Mouse (Mus musculus): ENCODE measurements around the gene Ppm1n. TPM values are rescaled to one million over a fixed set of nuclear protein-coding genes. Genes with fewer than 3 reads are reported as not detected.
A peak's percentile ranks its signal among the peaks of the same experiment; 100 is the strongest.

Gene Ppm1n
- polyA plus RNA-seq, 1 experiment from 2014 or later, result 0.59 TPM

- 0 out of 2 replicates have a peak, but pooled peaks cover 7% of the 10 kb centered on the region for H3K27me3 ChIP-seq
- peak within 1 kb of the TSS; percentile 96 for H3K4me2 ChIP-seq
- peak within 1 kb of the TSS; percentile 96 for H3K4me3 ChIP-seq
- H3K36me3 ChIP-seq, result 0 out of 2 replicates have a peak, but pooled peaks cover 5% of the 10 kb centered on the region
- H3K9ac ChIP-seq, result peak within 1 kb of the TSS; percentile 95
- H3K27ac ChIP-seq (replicated peaks), result peak within 1 kb of the TSS; percentile 86
- ATAC-seq (ENCODE audit: low read depth), result peak; percentile 77
- no peaks in the 10 kb centered on the region for H3K9me3 ChIP-seq
- WGBS, result under 1% methylated on average over 62 of the region's 62 CpGs
- H3K4me1 ChIP-seq (replicated peaks), result peaks cover 29% of the 10 kb centered on the region
Observed at GRCm38 (mm10) chr7:19271238-19272172, 8.4 kb downstream of the Ppm1n start, which contains the start of gene Vasp. TSS of gene Vasp (minus strand) at chr7:19271817.

DNA sequence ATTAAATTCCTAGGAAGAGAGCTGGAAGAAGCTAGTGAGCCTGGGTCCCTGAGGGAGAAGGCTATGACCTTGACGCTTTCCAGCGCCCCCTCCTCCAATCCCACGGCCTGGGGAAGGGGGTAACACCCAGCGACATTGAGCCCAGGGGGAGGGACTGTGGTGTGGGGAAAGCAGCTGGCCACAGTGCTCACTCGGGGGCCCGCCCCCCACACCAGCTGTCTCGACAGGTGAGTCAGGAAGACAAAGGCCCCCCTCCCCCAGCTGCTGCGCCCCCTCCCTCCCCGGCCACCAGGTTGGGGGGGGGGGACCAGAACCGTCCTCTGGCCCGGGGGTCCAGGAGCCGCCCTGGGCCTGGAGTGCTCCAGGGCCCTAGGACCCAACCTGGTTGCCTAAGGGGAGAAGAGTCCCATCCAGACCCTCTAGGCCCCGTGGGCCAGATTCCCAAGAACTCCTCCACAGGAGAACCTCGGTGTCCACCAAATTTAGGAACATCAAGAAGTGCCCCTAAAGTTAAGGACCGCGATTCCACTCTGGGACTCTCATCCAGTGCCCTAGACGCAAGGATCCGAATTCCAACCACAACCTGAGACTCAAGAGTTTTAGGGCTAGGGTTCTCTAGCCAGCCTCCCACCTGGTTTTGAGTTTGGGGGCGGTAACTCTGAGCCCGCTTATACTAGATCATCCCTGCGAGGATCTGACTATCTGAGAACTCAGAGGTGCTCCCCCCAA lies 9.2 kb downstream of the Ppm1n start:
- no peaks in the 10 kb centered on the region for H3K9me3 ChIP-seq
- H3K4me3 ChIP-seq, result peak overlapping the region; percentile 96
- H3K36me3 ChIP-seq, result 0 out of 2 replicates have a peak, but pooled peaks cover 5% of the 10 kb centered on the region
- H3K27ac ChIP-seq (replicated peaks), result peak overlapping the region; percentile 86
- peaks cover 38% of the 10 kb centered on the region for H3K4me1 ChIP-seq (replicated peaks)
- H3K4me2 ChIP-seq, result peak overlapping the region; percentile 96
- H3K27me3 ChIP-seq, result 0 out of 2 replicates have a peak, but pooled peaks cover 7% of the 10 kb centered on the region
- ATAC-seq (ENCODE audit: low read depth), result no peak
- peak overlapping the region; percentile 95 for H3K9ac ChIP-seq
- under 1% methylated on average over 21 of the region's 21 CpGs for WGBS

GRCm38 (mm10) chr7:19269721-19270441 lies 10.0 kb downstream of the Ppm1n start:
- H3K4me2 ChIP-seq, result peak overlapping the region; percentile 96
- peaks cover 45% of the 10 kb centered on the region for H3K4me1 ChIP-seq (replicated peaks)
- H3K9me3 ChIP-seq, result no peaks in the 10 kb centered on the region
- H3K36me3 ChIP-seq, result 0 out of 2 replicates have a peak, but pooled peaks cover 9% of the 10 kb centered on the region
- under 1% methylated on average over 17 of the region's 19 CpGs for WGBS
- 0 out of 2 replicates have a peak, but pooled peaks cover 7% of the 10 kb centered on the region for H3K27me3 ChIP-seq
- H3K4me3 ChIP-seq, result peak overlapping the region; percentile 96
- peak overlapping the region; percentile 95 for H3K9ac ChIP-seq
- ATAC-seq (ENCODE audit: low read depth), result 0 out of 2 replicates have a peak, but pooled peaks have one; percentile 16
- peak overlapping the region; percentile 86 for H3K27ac ChIP-seq (replicated peaks)

DNA sequence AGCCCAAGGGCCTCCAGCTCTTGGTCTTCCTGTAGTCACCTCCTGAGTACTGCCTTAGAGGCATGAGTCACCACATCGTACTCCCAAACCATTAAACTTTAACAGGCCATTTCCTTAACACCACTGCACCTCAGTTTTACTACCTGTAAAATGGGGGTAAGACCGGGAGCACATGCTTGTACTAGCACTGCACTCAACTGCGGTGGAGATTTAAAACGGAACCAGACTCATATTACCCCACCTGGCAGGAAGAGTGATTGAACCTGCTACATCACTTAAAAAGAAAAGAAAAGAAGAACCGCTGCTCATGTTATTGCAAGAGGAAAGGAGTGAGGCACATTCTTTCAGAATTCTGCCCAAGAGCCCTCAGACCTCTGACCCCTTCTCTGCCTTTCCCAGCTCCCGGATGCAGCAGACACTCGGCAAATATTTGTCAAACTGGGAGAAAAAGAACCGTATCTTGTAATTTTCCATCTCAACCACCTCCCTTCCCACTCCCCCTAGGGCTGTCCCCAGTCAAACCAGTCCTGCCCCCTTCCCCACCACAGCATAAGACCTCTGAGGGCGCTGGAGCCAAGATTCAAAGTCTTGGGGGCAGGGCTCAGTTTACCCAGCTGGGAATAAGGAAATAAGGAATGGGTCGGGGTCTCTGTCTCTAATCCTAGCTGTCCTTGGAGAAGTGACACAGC lies 10.7 kb downstream of the Ppm1n start:
- Histone ChIP-seq H3K9me3 (no peaks in the 10 kb centered on the region), H3K4me1 (replicated peaks) (peaks cover 47% of the 10 kb centered on the region), H3K36me3 (peaks cover 16% of the 10 kb centered on the region), H3K9ac (peak overlapping the region; percentile 95), H3K27ac (replicated peaks) (peak overlapping the region; percentile 86; the same call in 1 of the 2 replicates), H3K27me3 (0 out of 2 replicates have a peak, but pooled peaks cover 1% of the 10 kb centered on the region), H3K4me3 (peak overlapping the region; percentile 96), H3K4me2 (peak overlapping the region; percentile 96)
- no peak for ATAC-seq (ENCODE audit: low read depth)
- 50% methylated on average over 10 of the region's 10 CpGs for WGBS

GRCm38 (mm10) chr7:19267051-19267450 lies 12.8 kb downstream of the Ppm1n start:
- H3K9me3 ChIP-seq, result no peaks in the 10 kb centered on the region

DNA sequence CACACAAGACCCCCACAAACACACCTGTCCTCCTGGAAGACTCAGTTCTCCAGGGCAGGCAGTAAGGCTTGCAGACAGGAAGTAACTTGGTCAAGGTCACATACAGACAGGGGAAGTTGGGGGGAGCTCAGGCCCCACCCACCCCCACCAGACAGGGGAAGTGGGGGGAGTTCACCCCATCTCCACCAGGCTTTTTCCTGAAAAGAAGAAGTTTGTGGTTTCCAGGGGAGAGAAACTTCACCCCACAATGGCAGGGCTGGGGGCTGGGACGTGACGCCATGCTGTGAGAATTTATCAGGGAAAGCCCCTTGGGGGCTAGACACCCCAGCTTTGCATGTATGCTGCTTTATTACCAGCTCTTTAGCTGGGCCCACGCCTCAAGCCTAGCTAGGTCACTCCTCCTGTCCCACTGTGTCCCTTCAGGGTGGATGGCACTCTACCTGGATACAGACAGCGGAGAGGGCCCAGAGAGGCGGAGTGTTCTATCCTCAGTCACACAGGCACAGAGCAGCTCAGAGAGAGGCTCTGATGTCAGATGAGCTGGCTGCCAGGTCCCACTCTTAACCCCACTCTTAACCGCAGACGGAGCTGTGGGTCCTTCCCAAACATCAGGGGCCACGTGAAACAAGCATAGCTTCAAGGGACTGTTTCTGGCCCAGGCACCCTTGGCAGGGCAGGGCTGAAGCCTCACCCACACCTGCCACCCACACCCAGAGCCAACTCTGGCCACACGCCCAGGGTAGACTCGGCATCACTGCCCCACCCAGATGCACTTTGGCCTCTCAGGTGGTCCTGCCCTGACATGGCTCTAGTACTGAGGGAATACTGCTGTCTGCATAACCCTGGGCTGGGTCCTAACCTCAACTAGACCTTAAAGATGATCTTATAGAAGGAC lies 13.7 kb downstream of the Ppm1n start:
- Histone ChIP-seq H3K36me3 (peaks cover 44% of the 10 kb centered on the region), H3K9me3 (no peaks in the 10 kb centered on the region), H3K27ac (replicated peaks) (no peak overlapping the region), H3K9ac (peak overlapping the region; percentile 41), H3K4me3 (no peak overlapping the region), H3K4me2 (no peak overlapping the region), H3K27me3 (no peaks in the 10 kb centered on the region), H3K4me1 (replicated peaks) (peaks cover 42% of the 10 kb centered on the region)
- 83% methylated on average over 10 of the region's 10 CpGs for WGBS
- no peak for ATAC-seq (ENCODE audit: low read depth)

More at GRCm38 (mm10) chr7:19267051-19267450, 12.8 kb downstream of the Ppm1n start:
- no peak for ATAC-seq (ENCODE audit: low read depth)
- Histone ChIP-seq H3K9ac (no peak overlapping the region), H3K4me3 (no peak overlapping the region), H3K27ac (replicated peaks) (no peak overlapping the region), H3K36me3 (peaks cover 37% of the 10 kb centered on the region), H3K4me1 (replicated peaks) (peaks cover 42% of the 10 kb centered on the region), H3K27me3 (no peaks in the 10 kb centered on the region), H3K4me2 (no peak overlapping the region)
- WGBS, result 76% methylated on average over 10 of the region's 10 CpGs

DNA sequence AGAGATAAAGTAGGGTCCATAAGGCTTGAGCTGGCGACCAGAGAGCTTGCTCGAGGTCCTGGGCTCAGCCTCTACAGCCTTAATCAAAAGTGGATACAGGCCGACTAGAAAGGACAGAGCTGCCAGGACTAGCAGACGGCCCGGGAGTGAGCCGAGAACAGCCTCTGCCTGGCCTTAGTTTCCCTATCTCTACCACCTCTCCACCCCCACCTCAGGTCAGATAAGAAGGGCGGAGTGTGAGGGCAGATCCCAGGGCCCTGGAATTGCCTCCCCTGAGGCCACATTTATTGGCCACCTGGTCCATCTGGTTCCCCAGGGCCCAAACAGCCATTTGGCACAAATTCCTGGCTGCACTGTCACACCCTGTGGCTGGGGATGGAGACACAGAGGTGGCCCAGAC lies 14.7 kb downstream of the Ppm1n start:
- WGBS, result 80% methylated on average over 7 of the region's 7 CpGs
- Histone ChIP-seq H3K4me2 (no peak overlapping the region), H3K9me3 (no peaks in the 10 kb centered on the region), H3K4me3 (no peak overlapping the region), H3K9ac (0 out of 2 replicates have a peak overlapping the region, but pooled peaks have one; percentile 13), H3K27ac (replicated peaks) (no peak overlapping the region), H3K4me1 (replicated peaks) (peaks cover 32% of the 10 kb centered on the region), H3K36me3 (peaks cover 55% of the 10 kb centered on the region), H3K27me3 (no peaks in the 10 kb centered on the region)
- ATAC-seq (ENCODE audit: low read depth), result no peak

- Histone ChIP-seq H3K4me3 (no peak overlapping the region), H3K4me1 (replicated peaks) (0 out of 2 replicates have a peak, but pooled peaks cover 4% of the 10 kb centered on the region), H3K9me3 (no peaks in the 10 kb centered on the region), H3K27ac (replicated peaks) (no peak overlapping the region), H3K9ac (no peak overlapping the region), H3K4me2 (no peak overlapping the region), H3K27me3 (no peaks in the 10 kb centered on the region), H3K36me3 (peaks cover 84% of the 10 kb centered on the region)
- WGBS, result 85% methylated on average over 3 of the region's 3 CpGs
- no peak for ATAC-seq (ENCODE audit: low read depth)
Observed at GRCm38 (mm10) chr7:19258336-19258735, 21.5 kb downstream of the Ppm1n start.

- H3K9me3 ChIP-seq, result no peaks in the 10 kb centered on the region
Observed at GRCm38 (mm10) chr7:19257390-19258022, 22.4 kb downstream of the Ppm1n start.

DNA sequence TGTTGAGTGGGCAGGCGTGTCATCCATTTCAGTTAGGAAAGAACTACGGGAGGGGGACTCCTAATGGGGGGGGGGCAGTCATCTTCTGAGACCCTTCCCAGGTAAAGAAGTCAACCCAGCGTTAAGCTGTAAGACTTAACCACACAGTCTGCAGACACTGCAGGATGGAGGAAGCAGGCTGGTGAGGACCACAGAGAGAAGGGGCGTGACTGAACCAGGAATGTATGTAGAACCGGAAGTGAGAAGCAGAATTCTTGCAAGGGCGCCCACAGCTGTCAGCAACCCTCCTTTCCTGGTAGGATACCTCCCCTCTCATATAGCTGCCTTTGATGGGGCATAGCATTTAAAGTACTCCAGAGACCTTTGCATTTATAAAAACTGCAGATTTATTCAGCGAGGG lies 23.3 kb downstream of the Ppm1n start:
- H3K36me3 ChIP-seq, result peaks cover 66% of the 10 kb centered on the region
- H3K9me3 ChIP-seq, result no peaks in the 10 kb centered on the region

More at GRCm38 (mm10) chr7:19257390-19258022, 22.4 kb downstream of the Ppm1n start:
- Histone ChIP-seq H3K27ac (replicated peaks) (no peak overlapping the region), H3K27me3 (no peaks in the 10 kb centered on the region), H3K4me2 (no peak overlapping the region), H3K4me1 (replicated peaks) (0 out of 2 replicates have a peak, but pooled peaks cover 4% of the 10 kb centered on the region), H3K4me3 (no peak overlapping the region), H3K9ac (no peak overlapping the region), H3K36me3 (peaks cover 76% of the 10 kb centered on the region)
- ATAC-seq (ENCODE audit: low read depth), result peak; percentile 71
- WGBS, result 37% methylated on average over 11 of the region's 11 CpGs

More for the DNA sequence above, 23.3 kb downstream of the Ppm1n start:
- Histone ChIP-seq H3K4me2 (no peak overlapping the region), H3K9ac (no peak overlapping the region), H3K27me3 (no peaks in the 10 kb centered on the region), H3K4me3 (no peak overlapping the region), H3K27ac (replicated peaks) (no peak overlapping the region), H3K4me1 (replicated peaks) (0 out of 2 replicates have a peak, but pooled peaks cover 4% of the 10 kb centered on the region)
- WGBS, result 83% methylated on average over 7 of the region's 7 CpGs
- ATAC-seq (ENCODE audit: low read depth), result no peak
